Mouse (Mus musculus) heart, embryonic 13.5 days (tissue): ENCODE data around the gene Ubn2. TPM values are rescaled to one million over a fixed set of nuclear protein-coding genes. Genes with fewer than 3 reads are reported as not detected.
"Not testable (repeated sequence)": the region's sequence is repeated elsewhere in the genome, so short reads cannot be mapped to it uniquely, and the experiment has no call there.

Experiments used
- ATAC-seq: fragments of 200-750 bp; cut with Nextera tagmentation; 2 replicates; pipeline ENCODE4 v1.8.0; 2017; ENCODE audit warnings: moderate TSS enrichment; ENCODE audit not compliant: insufficient number of reproducible peaks, low FRiP score, low TSS enrichment; ENCODE audit errors: extremely low read depth
- H3K27ac ChIP-seq: fragments of 300-500 bp; sonication (generic); replicated peaks from 2 replicates; pipeline ENCODE4 v1.5.1; 2015; ENCODE audit warnings: moderate library complexity, mild to moderate bottlenecking, inconsistent platforms
- H3K27me3 ChIP-seq: fragments of 300-500 bp; sonication (generic); replicated peaks from 2 replicates; pipeline ENCODE4 v1.6.1; 2015; ENCODE audit warnings: mild to moderate bottlenecking, inconsistent platforms
- H3K36me3 ChIP-seq: fragments of 300-500 bp; sonication (generic); 2 replicates; pipeline ENCODE4 v1.6.1; 2015; ENCODE audit warnings: mild to moderate bottlenecking, inconsistent platforms
- H3K4me1 ChIP-seq: fragments of 300-500 bp; sonication (generic); 2 replicates; pipeline ENCODE4 v1.6.1; 2015; ENCODE audit warnings: inconsistent platforms
- H3K4me2 ChIP-seq: fragments of 300-500 bp; sonication (generic); 2 replicates; pipeline ENCODE4 v1.6.1; 2015; ENCODE audit warnings: inconsistent platforms, mild to moderate bottlenecking, moderate library complexity
- H3K4me3 ChIP-seq: fragments of 300-500 bp; sonication (generic); 2 replicates; pipeline ENCODE4 v1.5.1; 2015; ENCODE audit warnings: moderate library complexity, mild to moderate bottlenecking, inconsistent platforms
- H3K9ac ChIP-seq: fragments of 300-500 bp; sonication (generic); 2 replicates; pipeline ENCODE4 v1.6.1; 2015; ENCODE audit warnings: inconsistent platforms, mild to moderate bottlenecking, moderate library complexity
- H3K9me3 ChIP-seq: fragments of 300-500 bp; sonication (generic); 2 replicates; pipeline ENCODE4 v1.6.1; 2016; ENCODE audit warnings: inconsistent platforms
- WGBS: fragments of 180-500 bp; shearing (Covaris S2); methylation state at CpG from one replicate; pipeline ENCODE4 v1.1.7; 2015; ENCODE audit warnings: mixed read lengths; 5-methylcytosine and 5-hydroxymethylcytosine counted together
- polyA plus RNA-seq: library from polyadenylated mRNA; unstranded; fragments of >200 nt; fragmentation: Nextera tagmentation; extraction: Ambion mirVana; gene quantifications from 2 replicates; pipeline ENCODE4 v1.2.1, GENCODE M21; 2015

The Ubn2 gene
- polyA plus RNA-seq, 1 experiment from 2014 or later: 9.0 TPM

DNA sequence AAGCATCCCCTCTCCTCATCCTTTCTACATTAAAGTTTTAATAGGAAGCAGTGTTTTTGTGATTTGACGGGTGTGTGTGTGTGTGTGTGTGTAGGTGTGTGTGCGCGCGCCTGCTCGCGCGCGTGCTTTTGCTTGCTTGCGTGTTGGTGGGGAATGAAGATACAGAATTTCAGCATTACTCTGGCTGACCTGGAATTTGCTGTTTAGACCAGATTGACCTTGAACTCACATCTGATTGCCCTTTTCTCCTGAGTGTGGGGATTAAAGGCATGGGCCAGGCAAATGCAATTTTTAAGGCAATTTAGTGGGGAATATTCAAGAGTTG lies 101.6 kb downstream of the Ubn2 start:
- Histone ChIP-seq H3K4me1 (peaks cover 21% of the 10 kb centered on the region), H3K36me3 (peaks cover 15% of the 10 kb centered on the region), H3K4me2 (peak overlapping the region; percentile 85), H3K27me3 (no peaks in the 10 kb centered on the region), H3K9me3 (no peaks in the 10 kb centered on the region), H3K9ac (peak overlapping the region; percentile 98), H3K27ac (peak overlapping the region; percentile 99), H3K4me3 (peak overlapping the region; percentile 93)
- ATAC-seq: no peak
- 1% methylated on average over 9 of the region's 9 CpGs for WGBS

DNA sequence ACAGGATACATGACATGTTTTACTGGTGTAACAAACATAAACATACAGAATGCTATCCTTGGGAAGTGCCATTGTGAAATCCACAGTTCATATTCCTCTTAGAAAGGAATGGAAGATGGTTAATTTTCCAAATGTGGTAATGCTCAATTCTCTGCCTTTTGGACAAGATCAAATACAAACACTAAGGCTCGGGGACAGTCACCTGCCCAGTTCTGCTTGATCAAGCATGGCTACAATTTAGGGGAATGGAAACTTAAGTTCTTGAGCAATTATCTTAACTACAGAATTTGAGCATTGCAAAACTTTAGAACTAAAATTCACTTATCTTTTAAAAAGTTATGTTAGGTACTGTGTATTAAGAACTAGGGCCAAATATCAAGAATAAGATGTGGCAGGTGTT lies 102.0 kb downstream of the Ubn2 start:
- Histone ChIP-seq H3K27me3 (no peaks in the 10 kb centered on the region), H3K4me3 (peak overlapping the region; percentile 93), H3K27ac (peak overlapping the region; percentile 99), H3K36me3 (peaks cover 18% of the 10 kb centered on the region), H3K9ac (peak overlapping the region; percentile 98), H3K9me3 (no peaks in the 10 kb centered on the region), H3K4me1 (peaks cover 21% of the 10 kb centered on the region), H3K4me2 (peak overlapping the region; percentile 85)
- WGBS: 84% methylated on average over 1 of the region's 1 CpGs
- ATAC-seq: no peak

GRCm38 (mm10) chr6:38544141-38544540 lies 110.4 kb downstream of the Ubn2 start:
- H3K4me2 ChIP-seq, H3K27ac ChIP-seq, H3K27me3 ChIP-seq, H3K9me3 ChIP-seq, ATAC-seq, H3K4me1 ChIP-seq, H3K9ac ChIP-seq, H3K4me3 ChIP-seq: not testable (repeated sequence)
- WGBS: 84% methylated on average over 5 of the region's 5 CpGs
- peaks cover 21% of the 10 kb centered on the region for H3K36me3 ChIP-seq

DNA sequence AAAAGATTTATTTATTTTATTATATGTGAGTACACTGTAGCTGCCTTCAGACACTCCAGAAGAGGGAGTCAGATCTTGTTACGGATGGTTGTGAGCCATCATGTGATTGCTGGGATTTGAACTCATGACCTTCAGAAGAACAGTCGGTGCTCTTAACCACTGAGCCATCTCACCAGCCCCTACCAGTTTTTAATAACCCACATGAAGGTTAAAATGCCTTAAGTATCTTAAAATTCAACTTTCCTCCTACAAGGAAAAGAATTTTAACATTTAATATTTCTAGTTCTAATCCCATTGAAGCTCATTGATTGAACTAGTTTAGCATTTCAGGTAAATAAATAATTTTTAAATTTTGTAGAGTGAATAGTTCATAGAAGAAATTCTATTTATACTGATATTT lies 113.3 kb downstream of the Ubn2 start:
- not testable (repeated sequence) for H3K36me3 ChIP-seq, H3K27ac ChIP-seq, H3K9me3 ChIP-seq, ATAC-seq, H3K4me3 ChIP-seq, H3K9ac ChIP-seq, H3K4me2 ChIP-seq, H3K27me3 ChIP-seq
- WGBS: 77% methylated on average over 2 of the region's 2 CpGs
- H3K4me1 ChIP-seq: peaks cover 18% of the 10 kb centered on the region

DNA sequence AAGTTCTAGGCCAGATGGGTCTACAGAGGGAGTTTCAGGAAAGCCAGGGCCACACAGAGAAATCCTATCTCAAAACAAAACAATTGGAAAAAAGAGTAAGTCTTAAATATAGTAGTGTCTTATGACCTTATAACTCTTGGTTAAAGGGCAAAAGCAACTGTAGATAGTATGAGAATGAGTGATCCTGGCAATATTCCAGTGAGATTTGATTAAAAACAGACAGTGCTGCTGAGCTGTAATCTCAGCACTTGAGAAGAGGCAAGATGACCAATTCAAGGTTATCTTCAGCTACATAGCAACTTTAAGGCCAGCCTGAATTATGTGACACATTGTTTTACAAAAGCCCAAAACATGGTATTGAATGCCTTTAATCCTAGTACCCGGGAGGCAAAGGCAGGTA lies 114.0 kb downstream of the Ubn2 start:
- WGBS: 36% methylated on average over 1 of the region's 1 CpGs
- Histone ChIP-seq H3K4me3 (no peak overlapping the region), H3K9me3 (no peaks in the 10 kb centered on the region), H3K27me3 (no peaks in the 10 kb centered on the region), H3K4me1 (peaks cover 18% of the 10 kb centered on the region), H3K27ac (peak overlapping the region; percentile 80), H3K4me2 (no peak overlapping the region), H3K36me3 (no peaks in the 10 kb centered on the region), H3K9ac (0 out of 2 replicates have a peak overlapping the region, but pooled peaks have one; percentile 19)
- no peak for ATAC-seq

GRCm38 (mm10) chr6:38548595-38548994 lies 114.8 kb downstream of the Ubn2 start:
- H3K4me2 ChIP-seq, H3K9me3 ChIP-seq, H3K36me3 ChIP-seq, H3K9ac ChIP-seq, ATAC-seq, H3K4me3 ChIP-seq, H3K27me3 ChIP-seq, H3K27ac ChIP-seq: not testable (repeated sequence)
- 87% methylated on average over 7 of the region's 7 CpGs for whole genome bisulfite sequencing
- H3K4me1 ChIP-seq: peaks cover 22% of the 10 kb centered on the region

DNA sequence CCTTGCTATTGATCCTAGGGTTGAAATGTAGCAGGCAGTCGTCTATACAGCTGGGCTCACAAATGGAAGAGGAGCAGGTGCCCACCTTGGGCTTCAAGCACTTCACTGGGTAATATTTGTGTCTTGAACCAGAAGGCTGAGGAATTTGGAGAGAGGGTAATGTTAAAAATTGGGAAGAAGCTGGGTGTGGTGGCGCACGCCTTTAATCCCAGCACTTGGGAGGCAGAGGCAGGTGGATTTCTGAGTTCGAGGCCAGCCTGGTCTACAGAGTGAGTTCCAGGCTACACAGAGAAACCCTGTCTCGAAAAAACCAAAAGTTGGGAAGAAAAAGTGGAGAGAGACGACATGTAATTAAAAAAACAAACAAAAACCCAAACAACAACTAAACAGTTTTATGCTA lies 116.1 kb downstream of the Ubn2 start:
- not testable (repeated sequence) for ATAC-seq

GRCm38 (mm10) chr6:38550250-38551061 lies 116.7 kb downstream of the Ubn2 start:
- ATAC-seq: no peak; the same call in 1 of the 2 replicates
- Histone ChIP-seq H3K9me3 (no peaks in the 10 kb centered on the region), H3K4me1 (peaks cover 36% of the 10 kb centered on the region), H3K27ac (peak overlapping the region; percentile 99), H3K36me3 (peaks cover 5% of the 10 kb centered on the region; the same call in 1 of the 2 replicates), H3K4me3 (peak overlapping the region; percentile 72), H3K9ac (peak overlapping the region; percentile 88), H3K27me3 (no peaks in the 10 kb centered on the region), H3K4me2 (peak overlapping the region; percentile 74)
- 6% methylated on average over 28 of the region's 28 CpGs for WGBS

More for the DNA sequence above, 116.1 kb downstream of the Ubn2 start:
- H3K4me3 ChIP-seq: peak overlapping the region; percentile 72
- peak overlapping the region; percentile 74 for H3K4me2 ChIP-seq
- peak overlapping the region; percentile 99 for H3K27ac ChIP-seq
- peaks cover 33% of the 10 kb centered on the region for H3K4me1 ChIP-seq
- H3K9me3 ChIP-seq, H3K27me3 ChIP-seq, H3K36me3 ChIP-seq: not testable (repeated sequence)
- WGBS: 82% methylated on average over 6 of the region's 6 CpGs
- peak overlapping the region; percentile 88 for H3K9ac ChIP-seq

GRCm38 (mm10) chr6:38551062-38551988 lies 117.6 kb downstream of the Ubn2 start, which contains the start of gene Luc7l2:
TSS of gene Luc7l2 (plus strand) at chr6:38551334.
- ATAC-seq: peak; percentile 91
- H3K27me3 ChIP-seq: no peaks in the 10 kb centered on the region

GRCm38 (mm10) chr6:38551989-38552635 lies 118.4 kb downstream of the Ubn2 start:
- Histone ChIP-seq H3K4me1 (peaks cover 45% of the 10 kb centered on the region), H3K36me3 (peaks cover 13% of the 10 kb centered on the region), H3K9ac (peak overlapping the region; percentile 96), H3K9me3 (no peaks in the 10 kb centered on the region), H3K27me3 (no peaks in the 10 kb centered on the region), H3K27ac (peak overlapping the region; percentile 99), H3K4me2 (peak overlapping the region; percentile 70), H3K4me3 (peak overlapping the region; percentile 72)
- ATAC-seq: peak; percentile 89
- WGBS: under 1% methylated on average over 32 of the region's 32 CpGs

More at GRCm38 (mm10) chr6:38551062-38551988, 117.6 kb downstream of the Ubn2 start, which contains the start of gene Luc7l2:
- peaks cover 43% of the 10 kb centered on the region for H3K4me1 ChIP-seq
- H3K4me2 ChIP-seq: peak within 1 kb of the TSS; percentile 74
- peak within 1 kb of the TSS; percentile 72 for H3K4me3 ChIP-seq
- peak within 1 kb of the TSS; percentile 96 for H3K9ac ChIP-seq
- peaks cover 12% of the 10 kb centered on the region for H3K36me3 ChIP-seq
- peak within 1 kb of the TSS; percentile 99 for H3K27ac ChIP-seq
- no peaks in the 10 kb centered on the region for H3K9me3 ChIP-seq
- under 1% methylated on average over 97 of the region's 98 CpGs for WGBS

GRCm38 (mm10) chr6:38552636-38553000 lies 118.9 kb downstream of the Ubn2 start:
- H3K27me3 ChIP-seq: no peaks in the 10 kb centered on the region
- peak overlapping the region; percentile 70 for H3K4me2 ChIP-seq
- peak overlapping the region; percentile 99; the same call in 1 of the 2 replicates for H3K27ac ChIP-seq
- peak overlapping the region; percentile 72 for H3K4me3 ChIP-seq
- peaks cover 16% of the 10 kb centered on the region for H3K36me3 ChIP-seq
- no peak for ATAC-seq
- peaks cover 46% of the 10 kb centered on the region for H3K4me1 ChIP-seq
- no peaks in the 10 kb centered on the region for H3K9me3 ChIP-seq
- peak overlapping the region; percentile 96 for H3K9ac ChIP-seq
- WGBS: 17% methylated on average over 5 of the region's 5 CpGs
